Mouse (Mus musculus) lung, postnatal 0 days (tissue): ENCODE results near the gene Cpa1. TPM values are rescaled to one million over a fixed set of nuclear protein-coding genes. Genes with fewer than 3 reads are reported as not detected.

Experiments used
- ATAC-seq: fragments of 200-750 bp; cut with Nextera tagmentation; 2 replicates; pipeline ENCODE4 v1.8.0; 2017; ENCODE audit warnings: moderate library complexity
- DNase-seq: peaks from one replicate; pipeline ENCODE4 v3.0.0-alpha.2; 2016; ENCODE audit warnings: low spot score
- H3K27ac ChIP-seq: fragments of 300-500 bp; sonication (generic); 2 replicates; pipeline ENCODE4 v1.5.1; 2014; ENCODE audit warnings: antibody characterized with exemption, mild to moderate bottlenecking, low read length, mixed read lengths
- H3K27me3 ChIP-seq: fragments of 300-500 bp; sonication (generic); replicated peaks from 2 replicates; pipeline ENCODE4 v1.6.1; 2014; ENCODE audit warnings: low read length, mixed read lengths; ENCODE audit not compliant: insufficient read depth
- H3K36me3 ChIP-seq: fragments of 300-500 bp; sonication (generic); 2 replicates; pipeline ENCODE4 v1.6.1; 2014; ENCODE audit warnings: low read length, mixed read lengths; ENCODE audit not compliant: insufficient read depth
- H3K4me1 ChIP-seq: fragments of 300-500 bp; sonication (generic); 2 replicates; pipeline ENCODE4 v1.6.1; 2014; ENCODE audit warnings: antibody characterized with exemption, low read depth, low read length, mixed read lengths; ENCODE audit not compliant: insufficient read depth
- H3K4me2 ChIP-seq: fragments of 300-500 bp; sonication (generic); replicated peaks from 2 replicates; pipeline ENCODE4 v1.6.1; 2014; ENCODE audit warnings: low read depth, mild to moderate bottlenecking, low read length, moderate library complexity, mixed read lengths
- H3K4me3 ChIP-seq: fragments of 300-500 bp; sonication (generic); 2 replicates; pipeline ENCODE4 v1.5.1; 2014; ENCODE audit warnings: low read depth, low read length
- H3K9ac ChIP-seq: fragments of 300-500 bp; sonication (generic); replicated peaks from 2 replicates; pipeline ENCODE4 v1.6.1; 2014; ENCODE audit warnings: low read depth, mild to moderate bottlenecking
- H3K9me3 ChIP-seq: fragments of 300-500 bp; sonication (generic); 2 replicates; pipeline ENCODE4 v1.6.1; 2016; ENCODE audit warnings: low read length, mixed read lengths
- CTCF ChIP-seq: IDR thresholded peaks from 2 replicates; pipeline ENCODE4 v1.5.1; 2016; ENCODE audit warnings: antibody characterized with exemption, mild to moderate bottlenecking
- EP300 ChIP-seq: IDR thresholded peaks from 2 replicates; pipeline ENCODE4 v1.6.1; 2016; ENCODE audit warnings: antibody characterized with exemption, mild to moderate bottlenecking, control low read depth
- WGBS: fragments of 180-500 bp; shearing (Covaris S2); extraction: QIAGEN DNeasy Blood & Tissue Kit; methylation state at CpG from one replicate; pipeline ENCODE4 v1.1.7; 2014; 5-methylcytosine and 5-hydroxymethylcytosine counted together
- polyA plus RNA-seq: library from polyadenylated mRNA; unstranded; fragments of >200 nt; fragmentation: Nextera tagmentation; extraction: Ambion mirVana; gene quantifications from 2 replicates; pipeline ENCODE4 v1.2.1, GENCODE M21; 2015

Cpa1 gene
- polyA plus RNA-seq, 1 experiment from 2014 or later = 8.8 TPM

DNA sequence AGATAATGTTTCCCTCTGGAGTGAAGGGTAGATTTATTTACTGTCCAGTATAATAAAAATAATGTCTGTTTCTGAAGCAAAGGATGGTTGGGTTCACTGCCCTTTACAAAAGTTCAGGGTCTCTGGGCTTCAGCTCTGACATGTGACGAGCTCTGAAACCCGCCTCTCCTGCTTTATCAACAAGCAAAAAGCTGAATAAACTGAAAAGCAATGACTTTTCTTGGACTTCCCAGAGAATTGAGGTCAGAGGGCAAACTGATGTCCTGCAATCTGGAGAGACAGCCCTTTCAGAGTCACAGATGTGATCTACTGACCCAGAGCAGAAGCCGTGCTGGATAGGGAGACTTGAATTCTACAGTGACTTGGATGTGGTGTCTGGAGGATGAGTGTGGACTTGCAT lies 39.0 kb upstream of the Cpa1 start:
- no peaks in the 10 kb centered on the region for H3K4me1 ChIP-seq
- ATAC-seq = no peak

DNA sequence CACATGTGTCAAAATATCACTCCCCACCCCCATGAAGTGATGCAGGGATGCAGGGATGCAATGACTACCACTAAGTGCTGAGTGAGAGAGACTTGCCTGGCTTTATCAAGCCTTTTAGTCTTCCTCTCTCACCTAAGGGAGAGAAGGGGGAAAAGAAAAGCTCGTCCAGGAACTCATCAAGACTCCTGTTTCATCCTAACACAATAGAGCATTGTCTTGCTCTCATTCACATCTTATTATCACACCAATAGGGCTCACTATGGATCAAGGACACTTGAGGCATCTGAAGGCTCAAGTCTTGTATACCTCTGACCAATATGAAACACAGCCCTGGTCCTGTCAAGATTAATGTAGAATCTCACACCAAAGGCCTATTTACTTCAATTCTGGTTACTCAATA lies 38.0 kb upstream of the Cpa1 start:
- Histone ChIP-seq H3K9ac (no peak overlapping the region), H3K4me1 (no peaks in the 10 kb centered on the region), H3K36me3 (no peaks in the 10 kb centered on the region), H3K4me3 (no peak overlapping the region), H3K27ac (no peak overlapping the region), H3K27me3 (no peaks in the 10 kb centered on the region), H3K4me2 (no peak overlapping the region), H3K9me3 (no peaks in the 10 kb centered on the region)
- TF ChIP-seq CTCF (no peak), EP300 (no peak)
- ATAC-seq = no peak
- 89% methylated on average over 1 of the region's 1 CpGs for WGBS
- no peak for DNase-seq

More for the DNA sequence above, 39.0 kb upstream of the Cpa1 start:
- Histone ChIP-seq H3K4me3 (no peak overlapping the region), H3K9me3 (no peaks in the 10 kb centered on the region), H3K9ac (no peak overlapping the region), H3K27me3 (no peaks in the 10 kb centered on the region), H3K36me3 (no peaks in the 10 kb centered on the region), H3K4me2 (no peak overlapping the region), H3K27ac (no peak overlapping the region)
- TF ChIP-seq EP300 = no peak
- TF ChIP-seq CTCF = no peak
- WGBS = 63% methylated on average over 3 of the region's 3 CpGs
- DNase-seq = no peak

DNA sequence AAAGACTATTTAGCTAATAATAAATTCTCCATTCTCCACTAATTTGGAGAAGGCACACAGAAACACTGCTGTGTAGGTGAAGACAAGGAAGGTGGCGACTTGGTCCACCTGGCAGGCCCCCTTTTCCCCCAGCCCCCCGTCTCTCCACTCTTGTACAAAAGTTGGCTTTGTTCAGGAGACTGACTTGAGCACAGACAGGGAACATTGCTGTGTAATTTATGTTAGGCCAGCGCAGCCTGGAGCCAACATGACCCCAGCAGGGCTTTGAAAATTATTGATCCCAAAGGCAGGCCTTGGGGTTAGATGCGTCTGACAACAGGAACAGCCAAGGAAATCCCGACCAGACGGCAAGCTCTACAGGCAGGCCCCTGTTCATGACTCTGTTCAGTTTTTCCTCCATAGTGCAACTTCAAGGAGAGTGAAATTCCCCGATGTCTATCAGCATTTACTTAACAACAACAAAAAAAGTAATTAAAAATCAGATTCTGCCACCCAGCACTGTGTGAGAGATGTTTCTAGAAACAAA lies 34.6 kb upstream of the Cpa1 start:
- TF ChIP-seq EP300 (no peak), CTCF (no peak)
- Histone ChIP-seq H3K27me3 (no peaks in the 10 kb centered on the region), H3K27ac (no peak overlapping the region), H3K4me1 (no peaks in the 10 kb centered on the region), H3K4me2 (no peak overlapping the region), H3K36me3 (no peaks in the 10 kb centered on the region), H3K9me3 (no peaks in the 10 kb centered on the region), H3K4me3 (no peak overlapping the region), H3K9ac (no peak overlapping the region)
- 83% methylated on average over 7 of the region's 7 CpGs for WGBS
- DNase-seq (no peak), ATAC-seq (no peak)

DNA sequence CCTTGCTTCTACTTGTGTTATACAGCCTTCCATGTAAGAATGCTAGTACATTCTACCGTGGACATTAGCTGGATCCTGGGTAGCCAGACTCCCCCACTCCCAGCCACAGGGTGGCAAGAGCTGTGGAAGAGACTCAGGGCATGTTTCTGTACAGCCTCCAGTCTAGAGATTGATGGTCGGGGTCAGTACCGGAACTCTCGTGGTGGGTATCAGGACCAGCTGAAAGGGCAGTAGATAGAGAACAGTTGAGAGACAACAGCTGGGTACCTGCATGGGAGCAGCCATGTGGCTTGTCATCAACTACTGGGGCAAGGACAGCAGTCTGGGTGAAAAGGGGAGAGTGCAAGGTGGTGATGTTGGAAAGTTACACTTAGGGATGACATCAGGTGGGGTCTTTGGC lies 33.9 kb upstream of the Cpa1 start:
- no peak for TF ChIP-seq CTCF
- no peak for TF ChIP-seq EP300
- no peak overlapping the region for H3K9ac ChIP-seq
- H3K4me3 ChIP-seq = no peak overlapping the region
- H3K9me3 ChIP-seq = no peaks in the 10 kb centered on the region
- DNase-seq (no peak), ATAC-seq (no peak)
- no peaks in the 10 kb centered on the region for H3K27me3 ChIP-seq
- 95% methylated on average over 4 of the region's 4 CpGs for WGBS
- H3K36me3 ChIP-seq = no peaks in the 10 kb centered on the region
- no peak overlapping the region for H3K27ac ChIP-seq
- no peaks in the 10 kb centered on the region for H3K4me1 ChIP-seq
- H3K4me2 ChIP-seq = no peak overlapping the region

DNA sequence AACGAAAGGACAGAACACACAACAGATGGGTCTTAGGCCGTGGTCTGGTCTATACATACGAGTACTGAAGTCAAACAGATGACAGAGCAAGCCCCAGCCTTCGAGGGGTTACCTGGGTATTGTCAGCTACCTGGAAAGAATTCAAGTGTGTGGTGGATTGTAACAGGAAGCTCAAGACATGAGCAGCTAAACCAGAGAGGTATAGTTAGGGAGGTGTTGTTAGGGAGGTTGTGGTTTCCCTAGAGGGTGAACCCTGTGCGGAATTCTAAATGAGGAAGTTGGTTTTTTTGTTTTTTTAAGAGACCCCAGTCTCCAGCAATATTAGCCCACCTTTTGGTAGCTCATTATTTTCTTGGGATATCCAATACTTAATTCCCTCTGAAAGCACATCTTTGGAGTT lies 33.3 kb upstream of the Cpa1 start:
- Histone ChIP-seq H3K27me3 (no peaks in the 10 kb centered on the region), H3K4me2 (no peak overlapping the region), H3K27ac (no peak overlapping the region), H3K9me3 (no peaks in the 10 kb centered on the region), H3K4me1 (no peaks in the 10 kb centered on the region), H3K36me3 (no peaks in the 10 kb centered on the region), H3K4me3 (no peak overlapping the region), H3K9ac (no peak overlapping the region)
- TF ChIP-seq CTCF = no peak
- no peak for TF ChIP-seq EP300
- DNase-seq (no peak), ATAC-seq (no peak)
- WGBS = 77% methylated on average over 5 of the region's 5 CpGs

DNA sequence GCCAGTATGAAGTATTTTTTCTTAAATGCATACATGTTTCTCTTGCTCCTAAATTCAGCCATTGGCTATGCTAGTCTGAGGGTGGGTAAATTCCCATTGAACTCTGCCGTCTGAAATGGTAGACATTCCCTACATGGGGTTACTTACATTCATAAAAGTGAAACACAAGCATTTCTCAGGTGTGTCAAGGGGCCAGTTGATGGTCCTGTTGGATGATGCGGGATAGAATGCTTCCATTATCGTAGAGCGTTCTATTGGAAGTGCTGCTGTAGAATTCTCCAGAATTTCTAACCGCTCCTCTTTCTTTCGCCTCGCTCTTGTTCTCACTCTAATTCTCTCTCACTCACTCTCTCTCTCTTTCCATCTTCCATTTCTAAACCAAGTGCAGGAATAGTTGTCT lies 28.3 kb upstream of the Cpa1 start, which contains the start of gene Cpa5:
Cpa5 (plus strand) TSS at position 301 of the 400 bp plus-strand sequence.
- H3K27ac ChIP-seq = no peak within 1 kb of the TSS
- TF ChIP-seq CTCF (no peak), EP300 (no peak)
- H3K4me1 ChIP-seq = no peaks in the 10 kb centered on the region
- DNase-seq (no peak), ATAC-seq (no peak)
- no peaks in the 10 kb centered on the region for H3K27me3 ChIP-seq
- 95% methylated on average over 7 of the region's 7 CpGs for WGBS
- no peak within 1 kb of the TSS for H3K4me2 ChIP-seq
- H3K36me3 ChIP-seq = no peaks in the 10 kb centered on the region
- H3K9ac ChIP-seq = no peak within 1 kb of the TSS
- no peaks in the 10 kb centered on the region for H3K9me3 ChIP-seq
- H3K4me3 ChIP-seq = no peak within 1 kb of the TSS

DNA sequence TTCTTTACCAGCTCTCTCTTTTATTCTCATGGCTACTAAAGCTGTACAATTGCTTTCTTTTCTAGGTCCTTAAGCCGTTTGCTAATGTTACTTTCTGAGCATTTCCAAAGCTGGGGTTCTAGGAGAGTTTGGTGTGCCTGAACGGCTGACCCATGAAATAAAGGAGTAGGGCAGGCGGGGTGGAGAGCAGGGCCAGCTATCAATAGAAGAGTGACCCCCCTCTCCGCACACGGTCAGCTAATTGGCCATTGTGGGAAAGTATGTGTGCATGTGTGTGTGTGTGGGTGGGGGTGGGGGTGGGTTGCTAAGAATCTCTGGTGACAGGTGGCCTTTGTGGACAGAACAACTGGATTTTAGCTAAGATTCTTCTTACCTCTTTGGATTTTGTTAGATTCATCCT lies 27.8 kb upstream of the Cpa1 start:
- WGBS = 83% methylated on average over 5 of the region's 5 CpGs
- Histone ChIP-seq H3K4me3 (no peak overlapping the region), H3K27ac (no peak overlapping the region), H3K4me1 (no peaks in the 10 kb centered on the region), H3K9me3 (no peaks in the 10 kb centered on the region), H3K4me2 (no peak overlapping the region), H3K9ac (no peak overlapping the region), H3K27me3 (no peaks in the 10 kb centered on the region), H3K36me3 (no peaks in the 10 kb centered on the region)
- TF ChIP-seq CTCF (no peak), EP300 (no peak)
- no peak for ATAC-seq
- DNase-seq = no peak
